Mouse (Mus musculus) forelimb bud, embryonic 11.5 days (tissue): ENCODE measurements at regions not wholly inside any gene's neighbourhood (a gene's known extent, or its start where the extent isn't known, plus 50 kb on each side); places are given as distances from the start of the nearest gene placed in this dataset.
"Not testable (repeated sequence)": the region's sequence is repeated elsewhere in the genome, so short reads cannot be mapped to it uniquely, and the experiment has no call there.

Experiments
- DNase-seq: peaks from one replicate; pipeline ENCODE4 v3.0.0-alpha.2; 2012; ENCODE audit warnings: low read depth, low spot score

GRCm38 (mm10) chr19:51355701-51356100 lies 677.3 kb upstream of the Sorcs1 start:
- no peak for DNase-seq

GRCm38 (mm10) chr19:51340491-51340890 lies 662.0 kb upstream of the Sorcs1 start:
- no peak for DNase-seq

GRCm38 (mm10) chr19:51330010-51330409 lies 651.6 kb upstream of the Sorcs1 start:
- DNase-seq = no peak

GRCm38 (mm10) chr19:51303708-51304107 lies 625.3 kb upstream of the Sorcs1 start:
- DNase-seq = no peak

- DNase-seq = not testable (repeated sequence)
Observed at GRCm38 (mm10) chr19:51296631-51297030, 618.2 kb upstream of the Sorcs1 start.

- no peak for DNase-seq
Observed at GRCm38 (mm10) chr19:51268978-51269556, 590.6 kb upstream of the Sorcs1 start.

GRCm38 (mm10) chr19:51240295-51240864 lies 561.9 kb upstream of the Sorcs1 start:
- no peak for DNase-seq

- no peak for DNase-seq
Observed at GRCm38 (mm10) chr19:51238181-51238523, 559.7 kb upstream of the Sorcs1 start.

- no peak for DNase-seq
Observed at GRCm38 (mm10) chr19:51237509-51238180, 559.2 kb upstream of the Sorcs1 start.

GRCm38 (mm10) chr19:51232525-51232924 lies 554.1 kb upstream of the Sorcs1 start:
- no peak for DNase-seq

- DNase-seq = no peak
Observed at GRCm38 (mm10) chr19:51226932-51227331, 548.5 kb upstream of the Sorcs1 start.

- DNase-seq = peak; percentile 21
Observed at GRCm38 (mm10) chr19:51201391-51201790, 522.9 kb upstream of the Sorcs1 start.
